Mouse (Mus musculus): Measurements from ENCODE around the gene Reg4. TPM values are rescaled to one million over a fixed set of nuclear protein-coding genes. Genes with fewer than 3 reads are reported as not detected.

Reg4 gene
- total and polyA plus RNA-seq, 3 experiments, result not detected

- Histone ChIP-seq H3K27ac (ENCODE audit: insufficient read depth, low read depth) (no peak overlapping the region), H3K4me2 (ENCODE audit: insufficient read depth, low read depth, poor library complexity, severe bottlenecking) (no peak overlapping the region), H3K27me3 (replicated peaks) (peaks cover 11% of the 10 kb centered on the region), H3K79me2 (replicated peaks; ENCODE audit: control insufficient read depth, extremely low read depth, insufficient read depth, poor library complexity, severe bottlenecking) (no peaks in the 10 kb centered on the region), H3K4me3 (replicated peaks in 1 of 3; ENCODE audit: low read depth in 2 of 3, low read length in 2 of 3, poor library complexity in 1 of 3) (no peak overlapping the region), H3K36me3 (replicated peaks in 1 of 2; ENCODE audit: control insufficient read depth in 1 of 2, insufficient read depth in 1 of 2, low read length in 1 of 2) (no peaks in the 10 kb centered on the region), H3K9ac (ENCODE audit: insufficient read depth, low read depth) (no peak overlapping the region), H3K9me3 (replicated peaks; ENCODE audit: low read length) (no peaks in the 10 kb centered on the region), H3K4me1 (ENCODE audit: control insufficient read depth in 1 of 2, insufficient read depth in 2 of 2) (peaks cover 0 to 10% of the 10 kb centered on the region in 2 experiments; a peak in 2 of 4 replicates)
- in situ Hi-C loops (cut with MboI; ENCODE audit: low pct_ligation_motif_present, low pct_unique_long_range_greater_than_20kb, low sequenced_read_pairs), result loop anchor here (5.0 kb wide), 1 partner anchor 300 kb away; no protein-coding TSS in a partner anchor
- no peak for DNase-seq (ENCODE audit: extremely low read depth)
- dilution Hi-C loops (cut with MboI; ENCODE audit: extremely low pct_ligation_motif_present, extremely low pct_unique_long_range_greater_than_20kb, low sequenced_read_pairs), result no loop called here
- no peak for TF ChIP-seq POLR2A (IDR thresholded peaks at IDR 0.05; ENCODE audit: low read depth, low read length)
- no peak for TF ChIP-seq RCOR1 (conservative IDR thresholded peaks at IDR 0.05; ENCODE audit: low read depth, low read length)
- no peak for TF ChIP-seq NRF1 (IDR thresholded peaks at IDR 0.05; ENCODE audit: low read depth, low read length)
- TF ChIP-seq CHD1 (IDR thresholded peaks at IDR 0.05; ENCODE audit: low read depth, low read length), result no peak
- TF ChIP-seq ZMIZ1 (IDR thresholded peaks at IDR 0.05; ENCODE audit: low read depth, low read length), result no peak
- TF ChIP-seq MXI1 (IDR thresholded peaks at IDR 0.05; ENCODE audit: low read depth, low read length), result no peak
- TF ChIP-seq ETS1 (conservative IDR thresholded peaks at IDR 0.05; ENCODE audit: low read depth, low read length), result no peak
- no peak for TF ChIP-seq JUND (conservative IDR thresholded peaks at IDR 0.05; ENCODE audit: low read depth, low read length)
- TF ChIP-seq CHD2 (IDR thresholded peaks at IDR 0.05; ENCODE audit: low read length), result no peak
- TF ChIP-seq TBP (conservative IDR thresholded peaks at IDR 0.05; ENCODE audit: low read depth, low read length), result no peak
- no peak for TF ChIP-seq TCF12 (IDR thresholded peaks at IDR 0.05; ENCODE audit: low read depth, low read length)
- TF ChIP-seq USF1 (IDR thresholded peaks at IDR 0.05; ENCODE audit: low read depth, low read length), result no peak
- TF ChIP-seq RAD21 (IDR thresholded peaks at IDR 0.05; ENCODE audit: low read depth, low read length), result no peak
- no peak for TF ChIP-seq USF2 (conservative IDR thresholded peaks at IDR 0.05; ENCODE audit: low read depth, low read length)
- no peak for TF ChIP-seq JUN (IDR thresholded peaks at IDR 0.05; ENCODE audit: insufficient read depth, low read depth, low read length)
- no peak for TF ChIP-seq ELF1 (IDR thresholded peaks at IDR 0.05; ENCODE audit: low read depth, low read length)
- TF ChIP-seq ZKSCAN1 (IDR thresholded peaks at IDR 0.05; ENCODE audit: borderline replicate concordance, low read depth, low read length), result no peak
- no peak for TF ChIP-seq POLR2AphosphoS2 (IDR thresholded peaks at IDR 0.05; ENCODE audit: low read depth, low read length)
- TF ChIP-seq CTCF (conservative IDR thresholded peaks at IDR 0.05 in 1 of 2, IDR thresholded peaks at IDR 0.05 in 1 of 2; ENCODE audit: low read depth in 2 of 2, low read length in 2 of 2), result no peak
Observed at GRCm38 (mm10) chr3:98227763-98228162, 5.8 kb downstream of the Reg4 start.

- Histone ChIP-seq H3K27me3 (replicated peaks) (peaks cover 11% of the 10 kb centered on the region), H3K9me3 (replicated peaks; ENCODE audit: low read length) (no peaks in the 10 kb centered on the region), H3K9ac (ENCODE audit: insufficient read depth, low read depth) (no peak overlapping the region), H3K36me3 (replicated peaks in 1 of 2; ENCODE audit: control insufficient read depth in 1 of 2, insufficient read depth in 1 of 2, low read length in 1 of 2) (no peaks in the 10 kb centered on the region), H3K27ac (ENCODE audit: insufficient read depth, low read depth) (no peak overlapping the region), H3K4me1 (ENCODE audit: control insufficient read depth in 1 of 2, insufficient read depth in 2 of 2) (peaks cover 0 to 10% of the 10 kb centered on the region in 2 experiments; a peak in 2 of 4 replicates), H3K4me3 (replicated peaks in 1 of 3; ENCODE audit: low read depth in 2 of 3, low read length in 2 of 3, poor library complexity in 1 of 3) (no peak overlapping the region), H3K79me2 (replicated peaks; ENCODE audit: control insufficient read depth, extremely low read depth, insufficient read depth, poor library complexity, severe bottlenecking) (no peaks in the 10 kb centered on the region), H3K4me2 (ENCODE audit: insufficient read depth, low read depth, poor library complexity, severe bottlenecking) (no peak overlapping the region)
- no peak for DNase-seq (ENCODE audit: extremely low read depth)
- in situ Hi-C loops (cut with MboI; ENCODE audit: low pct_ligation_motif_present, low pct_unique_long_range_greater_than_20kb, low sequenced_read_pairs), result loop anchor here (5.0 kb wide), 1 partner anchor 303 kb away; no protein-coding TSS in a partner anchor
- TF ChIP-seq ZMIZ1 (IDR thresholded peaks at IDR 0.05; ENCODE audit: low read depth, low read length), result no peak
- no peak for TF ChIP-seq ETS1 (conservative IDR thresholded peaks at IDR 0.05; ENCODE audit: low read depth, low read length)
- no peak for TF ChIP-seq MAX (IDR thresholded peaks at IDR 0.05; ENCODE audit: low read length)
- TF ChIP-seq CHD1 (IDR thresholded peaks at IDR 0.05; ENCODE audit: low read depth, low read length), result no peak
- TF ChIP-seq EP300 (IDR thresholded peaks at IDR 0.05; ENCODE audit: low read length), result no peak
- TF ChIP-seq TCF12 (IDR thresholded peaks at IDR 0.05; ENCODE audit: low read depth, low read length), result no peak
- TF ChIP-seq JUND (conservative IDR thresholded peaks at IDR 0.05; ENCODE audit: low read depth, low read length), result no peak
- no peak for TF ChIP-seq KAT2A (IDR thresholded peaks at IDR 0.05; ENCODE audit: insufficient replicate concordance, low read length)
- no peak for TF ChIP-seq ELF1 (IDR thresholded peaks at IDR 0.05; ENCODE audit: low read depth, low read length)
- TF ChIP-seq BHLHE40 (IDR thresholded peaks at IDR 0.05; ENCODE audit: low read depth, low read length), result no peak
- no peak for TF ChIP-seq ZC3H11A (IDR thresholded peaks at IDR 0.05; ENCODE audit: low read depth, low read length)
- dilution Hi-C loops (cut with MboI; ENCODE audit: extremely low pct_ligation_motif_present, extremely low pct_unique_long_range_greater_than_20kb, low sequenced_read_pairs), result no loop called here
Observed at GRCm38 (mm10) chr3:98229943-98230342, 8.0 kb downstream of the Reg4 start.

All from CH12.LX (cell line).